Mouse (Mus musculus) layer of hippocampus, adult 18-20 months (tissue): ENCODE measurements at regions not wholly inside any gene's neighbourhood (a gene's known extent, or its start where the extent isn't known, plus 50 kb on each side); places are given as distances from the start of the nearest gene placed in this dataset.
A peak's percentile ranks its signal among the peaks of the same experiment; 100 is the strongest.

Experiments
- DNase-seq, 2 experiments: peaks; one replicate each; pipeline ENCODE4 v3.0.0; 2022; ENCODE audit warnings: low spot score in 2 of 2

GRCm38 (mm10) chrY:86743391-86743790 lies 373.2 kb upstream of the Gm21477 start:
- DNase-seq: peak in 1 of 2 experiments; percentile 0
